Mouse (Mus musculus) kidney, postnatal 25 days (tissue): ENCODE measurements around the gene Akr1c14.
"Not testable (repeated sequence)": the region's sequence is repeated elsewhere in the genome, so short reads cannot be mapped to it uniquely, and the experiment has no call there.

Experiments used
- DNase-seq, 2 experiments: peaks; one replicate each; pipeline ENCODE4 v3.0.0; 2021; ENCODE audit warnings: mixed read lengths in 2 of 2

The Akr1c14 gene

DNA sequence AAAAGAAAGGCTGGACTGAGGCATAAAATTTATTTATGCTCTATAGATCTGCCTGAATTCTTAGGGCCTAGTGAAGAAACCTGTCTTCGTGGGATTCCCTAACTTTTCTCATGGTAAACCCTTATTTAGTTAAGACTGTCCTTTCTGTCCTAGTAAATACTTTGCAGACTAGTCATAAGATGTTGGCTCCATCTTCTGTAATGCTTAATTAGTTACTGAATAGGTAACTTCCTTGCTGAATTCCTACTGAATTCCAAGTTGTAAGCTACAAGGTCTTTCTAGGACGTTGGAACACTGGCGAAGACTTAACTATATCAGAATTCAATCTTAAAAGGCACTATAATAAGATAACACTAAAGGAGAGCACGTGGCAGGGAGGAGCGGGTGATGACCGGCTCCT, 75.7 kb downstream of the Akr1c14 start:
- not testable (repeated sequence) for DNase-seq

DNA sequence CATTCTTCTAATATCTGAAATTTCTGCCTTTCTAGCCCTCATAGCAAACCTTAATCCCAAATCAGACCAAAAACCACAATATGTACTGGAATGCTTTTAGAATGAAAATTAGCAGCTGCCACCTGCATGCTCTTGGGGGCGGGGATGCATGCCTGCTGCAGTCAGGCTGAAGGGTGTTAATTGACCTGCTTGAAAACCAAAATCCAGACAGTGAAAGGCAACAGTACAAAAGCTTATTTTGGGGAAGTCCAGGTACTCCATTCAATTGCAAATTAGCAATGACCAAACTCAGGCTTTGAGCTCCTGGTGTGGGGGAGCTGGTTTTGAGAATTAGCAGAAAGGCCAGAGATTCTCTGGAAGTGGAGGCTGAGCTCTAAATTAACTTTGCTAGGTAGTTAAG, 77.0 kb downstream of the Akr1c14 start:
- DNase-seq = not testable (repeated sequence)

DNA sequence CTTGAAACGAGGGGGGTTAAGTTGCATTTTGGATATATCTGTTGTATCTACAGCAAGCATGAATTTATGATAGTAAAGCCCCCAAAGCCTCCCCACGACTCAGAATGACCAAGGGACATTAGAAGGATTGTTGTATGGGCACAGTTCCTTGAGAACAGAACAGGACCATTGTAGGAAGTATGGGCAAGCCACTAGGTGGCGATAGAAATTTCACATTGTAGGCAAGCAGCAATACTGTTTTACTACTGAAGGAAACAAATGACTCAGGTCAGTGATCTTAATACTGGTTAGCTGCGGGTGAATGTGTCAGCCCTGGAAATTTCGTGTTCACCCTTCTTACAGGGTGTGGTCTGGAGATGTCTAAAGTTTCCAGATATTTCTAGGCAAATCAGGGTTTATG, 80.3 kb downstream of the Akr1c14 start:
- DNase-seq = peak; percentile 35 to 47

DNA sequence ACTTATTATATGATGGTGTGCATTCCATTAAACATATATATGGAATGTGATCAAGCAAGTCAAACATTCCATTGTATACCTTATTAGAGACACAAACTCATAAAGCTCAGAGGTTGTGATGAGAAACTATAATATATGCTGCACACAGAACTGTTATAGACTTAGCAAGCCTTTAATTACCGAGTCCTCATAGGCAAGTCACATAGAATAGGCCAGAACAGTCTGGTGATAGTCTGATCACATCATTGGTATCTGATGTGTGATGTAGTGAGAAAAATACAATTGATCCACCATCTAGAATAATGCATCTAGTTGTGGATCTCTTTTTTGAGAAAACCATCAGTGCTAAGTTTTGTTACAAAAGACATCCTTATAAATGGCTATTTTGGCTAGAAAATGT, 82.5 kb downstream of the Akr1c14 start:
- DNase-seq = no peak

DNA sequence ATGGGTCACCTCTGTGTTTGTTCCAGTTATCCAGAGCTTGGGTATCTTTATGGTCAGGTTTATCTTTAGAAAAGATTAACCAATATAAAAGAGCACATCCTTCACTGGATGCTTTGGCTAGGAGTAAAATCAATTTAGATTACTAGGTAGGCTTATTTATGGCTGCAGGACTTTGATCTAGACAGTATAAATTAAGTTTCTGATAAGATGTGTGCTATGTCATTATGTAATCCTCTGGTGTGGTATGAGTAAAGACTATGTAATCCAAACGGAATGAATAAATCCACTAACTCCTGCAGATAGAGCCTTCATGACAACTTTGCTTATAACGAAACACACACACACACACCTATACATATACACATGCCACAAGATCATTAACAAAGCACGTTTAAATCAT, 82.9 kb downstream of the Akr1c14 start:
- DNase-seq = no peak

DNA sequence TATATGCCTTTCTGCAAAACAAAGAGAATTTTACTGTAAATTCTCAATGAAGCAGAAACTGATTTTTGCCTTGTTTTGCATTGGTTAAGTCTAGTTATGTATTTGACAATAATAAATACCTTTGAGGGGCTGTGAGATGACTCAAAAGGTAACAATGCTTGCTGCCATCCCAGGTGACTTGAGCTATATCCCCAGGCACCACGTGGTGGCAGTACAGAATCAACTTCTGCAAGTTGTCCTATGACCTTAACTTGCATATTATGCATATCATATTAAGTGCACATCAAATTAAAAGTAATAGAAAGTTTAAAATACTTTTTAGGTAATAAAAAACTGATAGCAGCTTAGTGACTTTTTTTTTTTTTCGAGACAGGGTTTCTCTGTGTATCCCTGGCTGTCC, 84.3 kb downstream of the Akr1c14 start:
- peak; percentile 40 to 53 for DNase-seq
